Mouse (Mus musculus) stomach, embryonic 14.5 days (tissue): Measurements from ENCODE around the gene Zfp710. TPM values are rescaled to one million over a fixed set of nuclear protein-coding genes. Genes with fewer than 3 reads are reported as not detected.

Experiments
- ATAC-seq: fragments of 200-750 bp; cut with Nextera tagmentation; 2 replicates; pipeline ENCODE4 v1.8.0; 2017; ENCODE audit warnings: low read depth, moderate TSS enrichment; ENCODE audit not compliant: insufficient number of reproducible peaks, insufficient read depth, low FRiP score
- H3K27ac ChIP-seq: fragments of 300-500 bp; sonication (generic); 2 replicates; pipeline ENCODE4 v1.5.1; 2014; ENCODE audit warnings: mild to moderate bottlenecking, low read length, moderate library complexity, mixed read lengths
- H3K27me3 ChIP-seq: fragments of 300-500 bp; sonication (generic); 2 replicates; pipeline ENCODE4 v1.6.1; 2014; ENCODE audit warnings: low read length, control low read depth, mixed read lengths; ENCODE audit not compliant: control insufficient read depth, insufficient read depth
- H3K36me3 ChIP-seq: fragments of 300-500 bp; sonication (generic); 2 replicates; pipeline ENCODE4 v1.6.1; 2014; ENCODE audit warnings: mild to moderate bottlenecking, control low read depth, low read length, moderate library complexity, mixed read lengths; ENCODE audit not compliant: control insufficient read depth, insufficient read depth
- H3K4me1 ChIP-seq: fragments of 300-500 bp; sonication (generic); 2 replicates; pipeline ENCODE4 v1.6.1; 2014; ENCODE audit warnings: low read length, control low read depth, mixed read lengths; ENCODE audit not compliant: control insufficient read depth, insufficient read depth
- H3K4me2 ChIP-seq: fragments of 300-500 bp; sonication (generic); replicated peaks from 2 replicates; pipeline ENCODE4 v1.6.1; 2014; ENCODE audit warnings: low read depth, low read length, control low read depth
- H3K4me3 ChIP-seq: fragments of 300-500 bp; sonication (generic); 2 replicates; pipeline ENCODE4 v1.5.1; 2014; ENCODE audit warnings: low read depth, low read length, control low read depth
- H3K9ac ChIP-seq: fragments of 300-500 bp; sonication (generic); replicated peaks from 2 replicates; pipeline ENCODE4 v1.6.1; 2014; ENCODE audit warnings: low read depth, mild to moderate bottlenecking, control low read depth, low read length, moderate library complexity, mixed read lengths
- H3K9me3 ChIP-seq: fragments of 300-500 bp; sonication (generic); 2 replicates; pipeline ENCODE4 v1.6.1; 2016; ENCODE audit warnings: low read depth, low read length, control low read depth; ENCODE audit not compliant: control insufficient read depth
- WGBS: fragments of 180-500 bp; shearing (Covaris S2); extraction: QIAGEN DNeasy Blood & Tissue Kit; methylation state at CpG from one replicate; pipeline ENCODE4 v1.1.7; 2014; 5-methylcytosine and 5-hydroxymethylcytosine counted together
- polyA plus RNA-seq: library from polyadenylated mRNA; unstranded; fragments of >200 nt; fragmentation: Nextera tagmentation; extraction: Ambion mirVana; gene quantifications from 2 replicates; pipeline ENCODE4 v1.2.1, GENCODE M21; 2014

Gene Zfp710
- polyA plus RNA-seq, 1 experiment from 2014 or later: 16.4 TPM

- ATAC-seq: no peak
- 54% methylated on average over 19 of the region's 20 CpGs for WGBS
- Histone ChIP-seq H3K4me1 (no peaks in the 10 kb centered on the region), H3K4me2 (no peak overlapping the region), H3K36me3 (no peaks in the 10 kb centered on the region), H3K9me3 (no peaks in the 10 kb centered on the region), H3K27ac (no peak overlapping the region), H3K4me3 (no peak overlapping the region), H3K9ac (no peak overlapping the region), H3K27me3 (no peaks in the 10 kb centered on the region)
Observed at GRCm38 (mm10) chr7:80004776-80005554, 19.6 kb upstream of the Zfp710 start.

GRCm38 (mm10) chr7:80010680-80011079 is 13.9 kb upstream of the Zfp710 start:
- ATAC-seq: no peak
- no peaks in the 10 kb centered on the region for H3K9me3 ChIP-seq
- H3K27ac ChIP-seq: no peak overlapping the region
- no peak overlapping the region for H3K9ac ChIP-seq
- 53% methylated on average over 5 of the region's 5 CpGs for WGBS
- no peaks in the 10 kb centered on the region for H3K4me1 ChIP-seq
- H3K4me2 ChIP-seq: no peak overlapping the region
- H3K4me3 ChIP-seq: no peak overlapping the region
- no peaks in the 10 kb centered on the region for H3K36me3 ChIP-seq
- no peaks in the 10 kb centered on the region for H3K27me3 ChIP-seq

GRCm38 (mm10) chr7:80011470-80011869 is 13.1 kb upstream of the Zfp710 start:
- 67% methylated on average over 2 of the region's 2 CpGs for WGBS
- no peaks in the 10 kb centered on the region for H3K36me3 ChIP-seq
- H3K9ac ChIP-seq: no peak overlapping the region
- ATAC-seq: no peak
- no peaks in the 10 kb centered on the region for H3K27me3 ChIP-seq
- H3K27ac ChIP-seq: no peak overlapping the region
- H3K4me2 ChIP-seq: no peak overlapping the region
- H3K9me3 ChIP-seq: no peaks in the 10 kb centered on the region
- H3K4me1 ChIP-seq: no peaks in the 10 kb centered on the region
- H3K4me3 ChIP-seq: no peak overlapping the region

DNA sequence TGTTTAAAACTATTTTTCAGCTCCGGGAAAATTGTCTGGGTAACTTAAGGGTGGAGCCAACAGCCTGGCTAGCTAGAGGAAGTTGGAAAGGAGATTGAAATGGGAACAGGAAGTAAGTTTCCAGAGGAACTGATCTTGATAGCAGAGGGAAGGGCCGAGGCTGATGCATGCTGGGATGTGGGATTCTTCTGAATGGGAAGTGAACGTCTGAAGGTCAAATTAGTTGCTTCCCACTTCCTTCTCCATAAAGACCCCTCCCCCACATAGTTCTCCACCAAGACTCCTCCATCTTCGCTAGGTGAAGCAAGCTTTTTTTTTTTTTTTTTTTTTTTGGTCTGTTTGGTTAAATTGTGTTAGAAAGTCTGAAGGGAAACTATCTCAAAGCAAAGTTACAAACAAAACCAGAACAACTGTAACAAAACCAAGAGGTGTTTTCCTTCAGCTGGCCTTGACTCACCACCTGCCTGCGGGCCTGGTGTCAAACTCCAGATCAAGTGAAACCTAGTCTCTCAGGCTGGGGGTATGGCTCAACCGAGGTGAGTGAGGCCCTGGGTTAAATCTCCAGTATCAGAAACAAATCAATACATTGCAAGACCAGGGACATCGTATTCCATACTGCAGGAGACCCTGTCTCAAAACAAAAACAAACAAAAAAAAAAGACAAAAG is 10.6 kb upstream of the Zfp710 start:
- ATAC-seq: no peak
- Histone ChIP-seq H3K9me3 (no peaks in the 10 kb centered on the region), H3K36me3 (no peaks in the 10 kb centered on the region), H3K4me1 (no peaks in the 10 kb centered on the region), H3K9ac (no peak overlapping the region), H3K27me3 (no peaks in the 10 kb centered on the region), H3K27ac (no peak overlapping the region), H3K4me3 (no peak overlapping the region), H3K4me2 (no peak overlapping the region)
- 61% methylated on average over 7 of the region's 7 CpGs for WGBS

GRCm38 (mm10) chr7:80014826-80015755 is 9.5 kb upstream of the Zfp710 start:
- Histone ChIP-seq H3K36me3 (no peaks in the 10 kb centered on the region), H3K9ac (no peak overlapping the region), H3K27me3 (no peaks in the 10 kb centered on the region), H3K4me3 (no peak overlapping the region), H3K9me3 (no peaks in the 10 kb centered on the region), H3K4me2 (no peak overlapping the region), H3K27ac (no peak overlapping the region), H3K4me1 (no peaks in the 10 kb centered on the region)
- WGBS: 84% methylated on average over 21 of the region's 21 CpGs
- ATAC-seq: no peak

- Histone ChIP-seq H3K27ac (no peak overlapping the region), H3K4me1 (no peaks in the 10 kb centered on the region), H3K9ac (no peak overlapping the region), H3K9me3 (no peaks in the 10 kb centered on the region), H3K4me2 (no peak overlapping the region), H3K27me3 (no peaks in the 10 kb centered on the region), H3K4me3 (no peak overlapping the region), H3K36me3 (no peaks in the 10 kb centered on the region)
- no peak for ATAC-seq
- WGBS: 74% methylated on average over 16 of the region's 17 CpGs
Observed at GRCm38 (mm10) chr7:80018506-80019452, 5.8 kb upstream of the Zfp710 start.

- peak overlapping the region; percentile 97; the same call in 1 of the 2 replicates for H3K27ac ChIP-seq
- no peaks in the 10 kb centered on the region for H3K27me3 ChIP-seq
- H3K9ac ChIP-seq: no peak overlapping the region
- no peaks in the 10 kb centered on the region for H3K36me3 ChIP-seq
- H3K4me3 ChIP-seq: peak overlapping the region; percentile 93; the same call in 1 of the 2 replicates
- 74% methylated on average over 5 of the region's 5 CpGs for WGBS
- H3K4me2 ChIP-seq: peak overlapping the region; percentile 92; the same call in 1 of the 2 replicates
- ATAC-seq: no peak
- peaks cover 3% of the 10 kb centered on the region; the same call in 1 of the 2 replicates for H3K4me1 ChIP-seq
- H3K9me3 ChIP-seq: no peaks in the 10 kb centered on the region
Observed at GRCm38 (mm10) chr7:80023621-80024435, 786 bp upstream of the Zfp710 start.
